Mouse (Mus musculus): ENCODE results near the gene Hoxa6.

Hoxa6 gene

GRCm38 (mm10) chr6:52208072-52208867, at the start of gene Hoxa6:
Gene Hoxa6 (minus strand): TSS chr6:52208722.
- DNase-seq (ENCODE audit: low spot score): peak; percentile 69

DNA sequence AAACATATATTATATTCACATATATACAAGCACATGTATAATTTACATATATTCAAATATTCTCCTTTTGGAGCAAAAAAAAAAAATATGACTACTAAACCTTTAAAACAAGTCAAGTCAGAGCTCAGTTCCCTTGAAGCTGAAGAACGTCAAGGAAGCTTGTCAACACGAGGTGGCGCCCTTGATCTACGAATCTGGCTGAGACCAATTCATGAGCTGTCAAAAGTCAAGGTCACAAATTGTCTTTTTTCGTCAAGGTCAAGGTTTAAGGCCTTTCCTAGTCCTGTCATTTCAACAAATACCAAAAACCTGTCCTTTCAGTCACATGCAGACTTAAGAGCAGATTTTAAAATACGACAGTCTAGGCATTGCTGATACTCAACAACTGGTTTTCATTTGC, 48.4 kb upstream of the Hoxa6 start:
- DNase-seq (ENCODE audit: low spot score): peak; percentile 91

DNA sequence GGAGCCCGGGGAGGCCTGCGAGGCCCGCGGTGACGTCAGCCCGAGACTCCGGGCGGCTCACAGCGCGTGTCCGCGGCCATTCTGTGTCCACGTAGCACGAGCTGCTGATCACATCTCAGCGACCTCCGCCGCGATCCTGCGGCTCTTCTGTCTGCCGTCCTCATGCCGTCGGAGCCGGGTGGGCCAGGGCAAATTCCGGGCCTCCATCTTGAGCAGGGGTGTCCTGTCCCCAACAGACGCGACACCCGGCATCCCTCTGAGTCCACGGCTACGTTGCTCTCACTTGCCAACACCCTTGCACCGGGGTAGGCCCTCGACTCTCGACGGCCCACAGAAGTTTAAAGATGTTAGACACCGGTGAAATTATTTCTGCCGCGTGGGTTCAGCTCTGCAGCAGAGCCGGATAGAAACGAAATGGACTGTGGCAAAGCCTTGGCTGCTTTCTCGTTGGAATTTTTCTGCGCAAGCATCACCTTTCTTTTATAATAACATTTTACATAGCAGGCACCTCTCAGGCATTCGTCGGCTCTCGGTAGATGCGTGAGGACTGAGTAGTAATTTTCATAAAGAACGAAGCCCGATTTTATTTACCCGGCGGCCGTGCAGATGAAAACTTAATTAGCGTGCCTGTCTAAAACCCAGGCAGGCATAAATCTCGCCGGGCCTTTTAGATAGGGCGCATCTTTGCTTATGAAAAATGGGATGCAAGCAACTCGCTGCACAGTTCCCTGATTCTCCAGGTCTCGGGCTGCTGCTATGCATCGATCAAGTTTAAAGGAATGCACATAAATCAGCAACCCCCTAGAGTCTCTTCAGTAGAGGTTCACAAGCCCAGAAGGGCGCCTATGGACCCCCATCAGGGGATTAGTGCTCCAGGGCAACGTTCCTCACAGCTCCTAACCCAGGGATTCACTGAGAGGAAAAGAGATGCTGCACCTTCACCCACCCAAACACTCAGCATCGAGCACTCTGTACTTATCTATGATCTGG, 45.3 kb upstream of the Hoxa6 start:
- peak; percentile 74 for DNase-seq (ENCODE audit: low spot score)

DNA sequence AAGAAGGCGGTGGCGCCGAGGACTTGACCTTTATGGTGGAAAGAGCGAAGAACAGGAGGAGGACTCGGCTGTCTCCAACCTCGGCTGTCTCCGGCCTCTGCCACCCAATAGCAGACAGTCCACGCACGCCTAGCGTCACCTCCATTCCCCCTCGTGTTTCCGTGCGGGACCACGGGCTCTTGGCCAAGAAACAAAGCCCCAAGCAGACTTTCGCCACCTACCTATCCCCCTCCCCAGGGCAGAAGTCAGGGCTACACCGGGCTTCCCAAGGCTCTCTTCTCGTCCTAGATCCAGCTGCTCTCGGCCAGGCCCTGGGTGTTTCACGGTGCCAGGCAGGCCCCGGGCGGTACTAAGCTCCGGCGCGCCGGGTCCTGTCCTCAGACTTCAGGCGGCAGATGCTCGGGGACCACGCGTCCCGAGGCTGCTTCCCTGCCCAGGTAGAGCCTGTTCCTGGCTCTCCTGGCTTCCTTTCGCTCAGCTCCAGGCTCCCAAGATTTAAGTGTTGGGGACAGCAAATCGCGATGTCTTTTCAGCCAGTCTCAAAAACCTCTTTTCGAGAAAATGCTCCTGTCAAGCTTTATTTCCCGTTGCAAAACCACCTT, 44.4 kb upstream of the Hoxa6 start:
- peak; percentile 53 for DNase-seq (ENCODE audit: low spot score)

DNA sequence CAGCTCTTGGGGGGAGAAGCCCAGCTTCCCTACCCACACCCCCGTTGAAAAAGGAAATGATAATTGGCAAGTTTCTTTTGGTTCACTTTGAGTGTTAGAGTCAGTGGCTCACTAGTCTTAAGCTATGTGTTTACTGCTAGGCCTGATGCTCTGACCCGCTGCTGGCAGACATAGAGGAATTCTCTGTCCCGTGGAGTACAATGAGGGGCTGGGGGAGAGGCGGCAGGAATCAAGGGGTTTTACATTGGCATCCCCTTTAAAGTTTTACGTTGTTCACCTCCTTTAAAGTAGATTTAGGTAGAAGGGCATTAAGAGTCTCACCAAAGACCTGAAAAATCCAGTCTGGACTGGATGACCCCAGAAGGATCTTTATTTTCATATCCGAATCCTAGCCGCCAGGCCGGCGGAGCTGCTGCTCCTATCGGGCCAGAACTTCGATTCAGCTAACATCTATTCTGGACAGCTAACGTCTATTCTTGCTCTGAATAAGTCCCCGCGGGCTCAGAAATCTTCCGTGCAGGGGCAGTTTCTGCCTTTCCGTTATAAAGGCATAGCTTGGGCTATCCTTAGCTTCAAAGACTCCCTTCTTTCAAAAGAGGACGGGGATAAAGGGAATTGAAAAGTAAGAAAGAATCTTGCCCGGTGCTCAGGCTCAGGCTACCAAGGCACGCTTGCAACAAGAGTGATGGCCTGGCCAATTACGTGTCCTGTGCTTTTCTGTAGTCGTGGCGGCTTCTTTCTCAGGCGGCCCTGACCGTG, 43.7 kb upstream of the Hoxa6 start:
- peak; percentile 35 for DNase-seq (ENCODE audit: low spot score)

- DNase-seq (ENCODE audit: low spot score): no peak
Observed at GRCm38 (mm10) chr6:52251177-52251879, 42.8 kb upstream of the Hoxa6 start.

- no peak for DNase-seq (ENCODE audit: low spot score)
Observed at GRCm38 (mm10) chr6:52249826-52250225, 41.3 kb upstream of the Hoxa6 start.

GRCm38 (mm10) chr6:52249415-52249738, 40.9 kb upstream of the Hoxa6 start:
- no peak for DNase-seq (ENCODE audit: low spot score)

GRCm38 (mm10) chr6:52248638-52249414, 40.3 kb upstream of the Hoxa6 start:
- peak; percentile 51 for DNase-seq (ENCODE audit: low spot score)

- peak; percentile 50 for DNase-seq (ENCODE audit: low spot score)
Observed at GRCm38 (mm10) chr6:52247766-52248637, 39.5 kb upstream of the Hoxa6 start.

GRCm38 (mm10) chr6:52246916-52247315, 38.4 kb upstream of the Hoxa6 start:
- no peak for DNase-seq (ENCODE audit: low spot score)

DNA sequence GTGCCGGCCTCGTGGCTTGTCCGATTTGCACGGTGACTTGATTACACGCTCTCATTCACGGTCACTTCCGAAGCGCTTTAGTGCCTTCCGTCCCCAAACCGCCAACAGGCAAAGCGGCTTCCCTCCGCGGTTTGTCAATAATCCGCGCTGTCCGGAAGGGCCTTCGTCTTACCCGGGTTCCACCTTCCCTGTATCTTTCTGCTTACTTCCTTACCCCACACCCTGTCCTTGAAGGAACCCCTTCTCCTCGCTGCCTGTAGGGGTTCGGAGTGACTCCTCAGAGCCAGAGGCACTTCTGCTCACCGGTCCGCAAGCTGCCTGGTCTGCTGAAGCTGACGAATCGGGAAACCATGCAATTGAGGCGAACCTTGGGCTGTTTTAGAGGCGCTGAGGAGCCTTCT, 37.9 kb upstream of the Hoxa6 start:
- peak; percentile 39 for DNase-seq (ENCODE audit: low spot score)

GRCm38 (mm10) chr6:52245757-52246142, 37.2 kb upstream of the Hoxa6 start, which contains the start of gene Hoxa11:
Gene Hoxa11 (minus strand): TSS chr6:52245810.
- DNase-seq (ENCODE audit: low spot score): peak; percentile 78

DNA sequence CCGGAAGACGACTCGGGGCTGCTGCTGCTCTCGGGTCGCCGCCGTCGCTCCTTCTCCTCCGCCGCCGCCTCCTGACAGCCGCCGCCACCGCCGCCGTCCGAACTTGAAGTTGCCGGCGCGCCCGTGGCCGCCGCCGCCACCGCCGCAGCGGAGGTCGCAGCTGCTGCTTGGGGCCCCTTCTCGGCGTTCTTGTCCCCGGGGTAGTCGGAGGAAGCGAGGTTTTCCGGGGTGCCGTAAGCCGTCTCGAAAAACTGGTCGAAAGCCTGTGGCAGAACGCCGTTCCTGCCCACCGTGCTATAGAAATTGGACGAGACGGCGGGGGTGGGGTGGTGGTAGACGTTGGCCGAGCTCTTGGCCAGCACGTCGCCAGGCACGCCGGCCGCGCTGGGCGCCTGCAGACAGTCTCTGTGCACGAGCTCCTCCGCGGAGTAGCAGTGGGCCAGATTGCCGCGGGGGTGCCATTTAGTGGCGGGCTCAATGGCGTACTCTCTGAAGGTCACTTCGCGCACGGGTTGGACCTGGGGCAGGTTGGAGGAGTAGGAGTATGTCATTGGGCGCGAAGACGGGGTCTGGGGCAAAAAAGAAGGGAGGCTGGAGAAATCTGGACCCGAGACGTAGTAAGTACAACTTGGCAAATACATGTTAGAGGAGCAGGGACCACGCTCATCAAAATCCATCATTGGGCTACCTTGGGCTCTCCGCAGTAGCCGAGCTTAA, 36.7 kb upstream of the Hoxa6 start:
- DNase-seq (ENCODE audit: low spot score): peak; percentile 55

DNA sequence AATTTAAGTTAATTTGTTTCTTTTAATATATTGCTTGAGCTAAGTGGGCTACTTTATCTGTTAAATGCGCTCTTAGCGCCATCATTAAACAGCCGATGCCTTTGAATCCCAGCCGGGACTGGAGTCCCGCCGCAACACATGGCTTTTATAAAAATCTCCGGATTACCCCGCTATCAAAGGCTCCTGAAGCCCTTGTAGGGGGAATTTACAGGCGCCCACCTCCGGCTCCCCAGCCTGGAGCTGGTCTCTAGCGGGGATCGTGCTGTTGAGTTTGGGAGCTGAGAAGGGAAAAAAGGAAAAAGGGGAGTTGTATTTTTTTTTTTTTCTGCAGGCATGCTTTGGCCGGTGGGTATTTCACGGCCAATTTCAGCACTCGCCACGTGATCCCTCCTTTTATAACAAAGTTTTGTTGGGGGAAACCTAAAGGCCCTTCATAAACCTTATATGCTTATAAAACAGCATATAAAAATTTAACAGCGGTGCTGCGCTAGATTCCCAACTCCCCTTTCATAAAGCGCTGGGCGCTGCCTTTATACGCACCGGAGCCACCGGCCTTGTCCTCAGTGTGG, 36.0 kb upstream of the Hoxa6 start:
- DNase-seq (ENCODE audit: low spot score): no peak

DNA sequence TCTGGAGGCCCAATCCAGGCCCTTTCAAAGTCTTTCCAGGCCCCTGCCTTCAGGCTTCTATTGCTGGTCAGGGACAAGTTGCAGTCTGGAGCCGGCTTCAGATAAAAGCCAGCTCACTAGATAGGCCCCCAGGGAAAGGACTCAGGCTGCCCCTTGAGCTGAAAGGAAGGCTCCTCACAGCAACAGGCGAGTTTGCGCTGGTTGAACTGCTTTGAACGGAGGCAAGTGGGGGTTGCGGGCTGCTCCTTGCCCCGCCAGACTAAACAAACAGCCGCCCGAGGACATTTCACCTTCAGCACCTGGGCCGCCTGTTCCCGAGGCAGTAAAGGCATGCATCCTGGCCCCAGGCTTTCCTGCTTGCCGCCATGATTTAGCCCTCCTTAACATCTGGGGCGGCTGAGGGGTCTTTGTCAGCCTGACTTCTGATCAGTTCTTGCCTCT, 35.2 kb upstream of the Hoxa6 start:
- no peak for DNase-seq (ENCODE audit: low spot score)

GRCm38 (mm10) chr6:52242801-52243332, 34.3 kb upstream of the Hoxa6 start:
- peak; percentile 23 for DNase-seq (ENCODE audit: low spot score)

All from urinary bladder, postnatal 14 days (tissue).